Mouse (Mus musculus): ENCODE measurements around the gene Zswim1.
A peak's percentile ranks its signal among the peaks of the same experiment; 100 is the strongest.

Gene Zswim1

DNA sequence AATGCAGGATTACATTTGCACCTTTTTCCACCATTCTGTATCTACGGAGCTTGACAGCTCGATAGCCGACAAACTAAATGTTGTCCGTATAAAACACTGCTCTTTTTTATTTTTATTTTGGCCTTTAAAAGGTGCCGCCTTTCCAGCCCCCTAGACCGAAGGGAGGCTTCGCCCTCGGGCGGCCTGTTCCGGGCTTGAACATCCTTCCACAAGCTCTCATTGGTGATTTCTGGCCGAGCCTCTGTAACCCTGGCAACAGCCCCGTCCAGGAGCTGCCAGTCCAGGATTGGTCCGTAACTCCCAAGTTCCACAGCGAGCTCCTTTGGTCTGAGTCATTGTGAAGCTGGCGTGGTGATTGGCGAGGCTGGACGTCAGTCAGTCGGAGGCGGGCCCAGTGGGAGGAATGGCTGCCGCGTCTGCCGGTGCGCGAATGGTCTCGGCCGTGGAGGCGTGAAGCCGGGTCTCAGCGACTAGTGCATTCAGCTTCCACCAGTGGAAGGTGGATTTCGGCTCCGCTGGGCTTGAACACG lies at the start of gene Zswim1:
Zswim1 (plus strand) TSS at position 51 of the 530 bp plus-strand sequence.
- peak; percentile 100 for DNase-seq (ENCODE audit: low spot score)

DNA sequence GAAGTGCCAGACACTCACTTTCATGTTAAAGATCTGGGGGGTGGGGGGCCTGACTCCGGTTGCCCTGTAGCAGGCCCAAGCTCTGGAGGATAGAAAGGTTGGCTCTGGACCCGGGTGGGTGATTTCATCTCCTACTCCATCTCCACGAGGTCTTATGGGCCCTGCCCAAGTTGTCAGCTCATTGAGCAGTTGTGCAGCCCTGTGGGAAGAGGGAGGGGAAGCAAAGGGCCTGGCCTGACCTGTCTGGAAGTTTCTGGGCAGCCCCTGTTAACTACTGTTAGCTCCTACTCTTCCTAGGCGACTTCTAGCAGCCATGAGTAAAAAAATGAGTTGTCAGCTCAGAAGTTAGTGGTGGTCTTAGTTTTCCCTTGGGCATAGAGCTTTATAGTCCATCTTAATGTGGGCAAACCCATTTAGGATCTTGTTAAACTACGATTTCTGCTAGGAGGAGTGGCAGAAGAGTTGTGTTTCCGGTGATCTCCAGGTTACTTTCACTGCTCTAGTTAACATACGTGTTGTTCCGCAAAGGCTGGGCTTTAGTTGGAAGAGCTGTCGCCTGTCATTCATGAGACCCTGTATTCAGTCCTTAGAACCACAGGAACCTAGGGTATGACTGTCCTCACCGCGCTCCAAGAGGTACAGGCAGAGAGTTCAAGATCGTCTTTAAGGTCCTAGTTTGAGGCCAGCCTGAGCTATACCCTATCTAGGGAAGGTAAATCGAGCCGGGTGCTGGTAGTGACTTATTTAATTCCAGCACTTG lies 49.1 kb upstream of the Zswim1 start:
- DNase-seq (ENCODE audit: low spot score): no peak

DNA sequence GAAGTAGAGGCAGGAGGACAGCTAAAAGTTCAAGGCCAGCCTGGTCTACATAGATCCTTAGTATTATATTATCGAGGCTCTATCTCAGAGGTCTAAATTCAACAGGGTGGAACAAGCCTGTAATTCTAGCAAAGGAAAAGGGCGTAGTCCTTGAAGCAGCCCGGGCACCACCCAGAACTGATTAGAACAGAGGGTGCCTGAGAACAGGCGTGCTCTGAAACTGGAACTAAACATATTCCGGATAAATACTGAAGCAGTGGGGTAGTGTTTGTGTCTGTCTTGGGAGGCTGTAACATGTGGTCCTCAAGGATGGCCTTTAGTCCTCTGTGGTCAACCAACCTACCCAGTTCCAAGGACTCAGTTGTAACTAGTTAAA lies 48.5 kb upstream of the Zswim1 start:
- DNase-seq (ENCODE audit: low spot score): peak; percentile 54

DNA sequence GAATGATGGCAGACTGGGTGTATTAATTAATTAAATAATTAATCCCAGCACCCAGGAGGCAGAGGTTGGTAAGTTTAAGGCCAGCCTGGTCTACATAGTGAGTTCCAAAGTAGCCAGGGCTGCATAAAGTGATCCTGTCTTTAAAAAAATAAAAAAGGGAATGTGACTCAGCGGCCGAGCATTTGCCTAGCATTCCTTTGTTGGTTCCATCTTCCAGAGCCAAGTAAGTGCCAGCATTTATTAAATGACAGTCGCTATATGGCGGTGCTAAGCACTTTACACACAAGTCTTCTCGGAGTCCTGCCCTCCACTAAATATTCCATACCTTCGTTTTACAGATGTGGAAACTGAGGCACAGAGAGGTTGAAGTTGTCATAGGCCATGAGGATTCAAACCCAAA lies 46.4 kb upstream of the Zswim1 start:
- no peak for DNase-seq (ENCODE audit: low spot score)

GRCm38 (mm10) chr2:164776801-164777200 lies 45.7 kb upstream of the Zswim1 start:
- no peak for DNase-seq (ENCODE audit: low spot score)

GRCm38 (mm10) chr2:164777246-164778014 lies 45.1 kb upstream of the Zswim1 start:
- DNase-seq (ENCODE audit: low spot score): no peak

GRCm38 (mm10) chr2:164778015-164778287 lies 44.5 kb upstream of the Zswim1 start:
- no peak for DNase-seq (ENCODE audit: low spot score)

GRCm38 (mm10) chr2:164778809-164779208 lies 43.7 kb upstream of the Zswim1 start:
- no peak for DNase-seq (ENCODE audit: low spot score)

GRCm38 (mm10) chr2:164779481-164780086 lies 42.9 kb upstream of the Zswim1 start, which contains the start of gene Tnnc2:
Gene Tnnc2 (minus strand): TSS chr2:164779967.
- DNase-seq (ENCODE audit: low spot score): no peak

DNA sequence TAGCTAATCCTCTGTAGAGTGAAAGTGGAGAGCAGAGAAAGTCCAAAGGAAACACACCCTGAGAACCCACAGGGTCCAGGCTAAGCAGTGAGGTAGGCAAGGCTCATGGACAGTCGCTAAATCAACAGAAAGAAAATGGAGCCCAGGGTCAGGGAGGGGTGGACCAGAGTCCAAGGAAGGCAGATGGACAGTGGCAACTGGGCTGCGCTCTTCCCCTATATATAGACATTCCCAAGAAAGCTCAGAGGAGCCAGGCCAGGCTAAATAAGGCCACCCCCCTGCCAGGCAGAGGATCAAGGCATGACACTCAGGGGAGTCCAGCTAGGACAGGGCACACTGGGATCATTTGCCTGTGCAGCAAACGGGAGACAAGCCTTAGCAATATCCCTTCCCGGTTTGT lies 40.6 kb upstream of the Zswim1 start:
- DNase-seq (ENCODE audit: low spot score): no peak

- DNase-seq (ENCODE audit: low spot score): no peak
Measured at GRCm38 (mm10) chr2:164783926-164784581, 38.4 kb upstream of the Zswim1 start.

DNA sequence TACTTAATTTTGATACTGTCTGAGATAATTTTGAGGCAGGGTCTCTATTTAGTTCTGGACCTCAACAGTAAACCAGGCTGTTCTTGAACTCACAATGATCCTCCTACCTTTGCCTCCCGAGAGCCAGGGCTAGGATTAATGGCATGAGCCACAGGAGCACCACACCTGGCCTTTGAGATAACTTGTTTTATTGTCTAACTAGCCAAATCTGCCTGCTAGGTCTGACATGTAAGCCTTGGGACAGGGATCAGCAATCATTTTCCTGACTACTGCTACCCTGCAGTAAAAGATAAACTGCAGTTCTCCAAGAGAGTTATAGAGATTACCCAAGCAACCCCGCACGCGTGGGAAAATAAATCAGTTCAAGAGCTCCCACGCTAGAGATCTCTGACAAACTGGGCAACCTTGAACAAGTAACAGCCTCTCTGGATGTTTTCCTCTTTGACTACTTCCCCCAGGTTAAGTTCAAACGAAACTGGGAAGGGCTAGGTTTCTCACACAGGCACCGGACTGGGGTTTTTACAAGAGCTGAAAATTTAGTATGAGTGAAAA lies 37.5 kb upstream of the Zswim1 start:
- DNase-seq (ENCODE audit: low spot score): no peak

DNA sequence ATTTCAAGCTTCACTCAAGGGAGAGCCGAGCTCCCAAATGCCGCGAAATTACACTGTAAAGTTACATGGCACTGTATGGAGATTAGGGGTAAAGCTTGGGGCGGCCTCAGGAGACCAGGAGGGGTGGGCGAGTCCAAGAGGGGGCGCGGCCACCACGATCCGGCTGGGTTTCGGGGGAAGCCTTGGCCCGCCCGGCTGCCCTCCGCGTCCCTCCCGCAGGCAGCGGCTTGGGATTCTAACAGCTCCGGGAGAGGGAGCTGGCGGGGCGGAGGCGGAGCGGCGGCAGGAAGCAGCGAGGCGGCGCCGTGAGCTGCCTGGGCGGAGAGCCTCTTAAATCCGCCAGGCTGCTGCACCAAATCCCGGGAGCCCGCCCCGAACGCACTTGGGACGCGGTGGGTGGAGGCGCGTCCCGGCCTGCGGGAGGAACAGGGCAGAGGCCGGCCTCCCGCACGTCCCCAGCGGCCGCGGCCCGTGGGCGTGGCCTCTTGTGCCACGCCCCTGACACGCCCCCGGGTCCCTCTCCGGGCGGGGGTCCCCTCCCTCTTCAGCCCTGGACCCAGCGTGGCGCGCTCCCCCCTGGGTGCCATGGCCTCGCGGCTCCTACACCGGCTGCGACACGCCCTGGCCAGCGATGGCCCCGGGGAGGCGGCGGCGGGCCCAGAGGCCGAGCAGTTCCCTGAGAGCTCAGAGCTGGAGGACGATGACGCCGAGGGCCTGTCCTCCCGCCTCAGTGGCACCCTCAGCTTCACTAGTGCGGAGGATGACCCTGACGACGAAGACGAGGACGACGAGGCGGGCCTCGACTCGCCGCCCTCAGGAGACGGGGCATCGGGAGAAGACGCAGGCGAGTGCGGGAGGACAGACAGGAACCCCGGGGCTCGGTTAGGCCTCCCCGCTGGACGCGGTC lies 36.8 kb upstream of the Zswim1 start, which contains the start of gene Snx21:
Snx21 (plus strand) TSS at position 343 of the 907 bp plus-strand sequence.
- peak; percentile 95 for DNase-seq (ENCODE audit: low spot score)

- DNase-seq (ENCODE audit: low spot score): peak; percentile 32
Measured at GRCm38 (mm10) chr2:164786388-164786885, 36.0 kb upstream of the Zswim1 start.

GRCm38 (mm10) chr2:164787032-164787431 lies 35.5 kb upstream of the Zswim1 start:
- DNase-seq (ENCODE audit: low spot score): peak; percentile 12

DNA sequence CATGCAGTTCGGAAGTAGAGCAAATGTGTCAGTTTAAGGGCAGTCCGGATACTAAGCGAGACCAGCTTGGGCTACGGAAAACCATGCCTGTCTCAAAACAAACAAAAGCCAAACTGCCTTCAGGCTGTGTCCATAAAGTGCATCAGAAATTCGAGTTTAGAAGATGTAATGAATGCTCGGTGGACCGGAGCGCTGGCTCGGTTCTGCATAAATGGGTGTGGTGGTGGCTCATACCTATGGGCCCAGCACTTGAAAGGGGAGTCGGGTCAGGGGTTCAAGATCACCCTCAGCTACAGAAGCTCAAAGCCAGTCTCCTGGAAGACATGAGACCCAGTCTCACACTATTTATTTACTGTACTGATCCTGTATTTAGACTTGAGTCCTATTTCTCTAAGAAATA lies 34.7 kb upstream of the Zswim1 start:
- DNase-seq (ENCODE audit: low spot score): no peak

- no peak for DNase-seq (ENCODE audit: low spot score)
Measured at GRCm38 (mm10) chr2:164788411-164788810, 34.1 kb upstream of the Zswim1 start.

GRCm38 (mm10) chr2:164790451-164790850 lies 32.0 kb upstream of the Zswim1 start:
- DNase-seq (ENCODE audit: low spot score): peak; percentile 79

GRCm38 (mm10) chr2:164791841-164792261 lies 30.6 kb upstream of the Zswim1 start:
- no peak for DNase-seq (ENCODE audit: low spot score)

- no peak for DNase-seq (ENCODE audit: low spot score)
Measured at GRCm38 (mm10) chr2:164792400-164793190, 29.9 kb upstream of the Zswim1 start.
